Mouse (Mus musculus) lung, postnatal 0 days (tissue): ENCODE data around the gene Vps8.

Experiments used
- CTCF ChIP-seq: IDR thresholded peaks from 2 replicates; pipeline ENCODE4 v1.5.1; 2016; ENCODE audit warnings: antibody characterized with exemption, mild to moderate bottlenecking
- EP300 ChIP-seq: IDR thresholded peaks from 2 replicates; pipeline ENCODE4 v1.6.1; 2016; ENCODE audit warnings: antibody characterized with exemption, mild to moderate bottlenecking, control low read depth

- no peak for TF ChIP-seq CTCF
- TF ChIP-seq EP300: no peak
These were observed 54.2 kb downstream of the Vps8 start for GRCm38 (mm10) chr16:21477074-21477473.
